Mouse (Mus musculus) stomach, postnatal 0 days (tissue): ENCODE data around the gene Unc5c.

Source experiments
- CTCF ChIP-seq: IDR thresholded peaks from 2 replicates; pipeline ENCODE4 v1.5.1; 2016; ENCODE audit warnings: antibody characterized with exemption, low read depth, mild to moderate bottlenecking, moderate library complexity
- EP300 ChIP-seq: optimal IDR thresholded peaks from 2 replicates; pipeline ENCODE3; 2016; ENCODE audit warnings: antibody characterized with exemption

- no peak for TF ChIP-seq CTCF
- no peak for TF ChIP-seq EP300
Observed at GRCm38 (mm10) chr3:141792106-141792505, 327.1 kb downstream of the Unc5c start.
